Mouse (Mus musculus): ENCODE measurements around the gene Bicra. TPM values are rescaled to one million over a fixed set of nuclear protein-coding genes. Genes with fewer than 3 reads are reported as not detected.

Bicra gene
- polyA plus RNA-seq, 1 experiment from 2014 or later, result 5.0 TPM

DNA sequence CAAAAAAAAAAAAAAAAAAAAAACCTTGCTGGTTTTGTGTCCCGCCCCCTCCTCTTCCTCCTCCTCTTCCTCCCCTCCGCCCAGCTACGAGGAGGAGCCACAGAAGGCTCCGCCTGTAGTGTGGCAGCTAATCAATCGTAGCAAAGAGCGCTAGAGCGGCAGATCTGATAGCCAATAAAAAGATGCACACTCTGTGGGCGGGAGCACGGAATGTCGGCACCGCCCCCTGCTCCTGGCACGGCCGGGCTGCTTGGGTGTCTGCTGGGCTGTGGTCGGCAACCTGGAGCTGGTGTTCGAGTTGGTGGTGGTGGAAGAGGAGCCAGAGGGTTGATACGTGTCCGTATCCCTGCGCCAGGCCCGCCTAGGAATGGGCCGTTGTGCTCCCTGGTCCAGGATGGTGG lies 443 bp upstream of the Bicra start:
- H3K4me2 ChIP-seq (ENCODE audit: low read length), result peak overlapping the region; percentile 90
- H3K4me3 ChIP-seq (ENCODE audit: control insufficient read depth in 1 of 2, insufficient read depth in 1 of 2, low read depth in 1 of 2, low read length in 2 of 2), result peak overlapping the region; percentile 64 to 89
- ATAC-seq (ENCODE audit: insufficient number of reproducible peaks, insufficient read depth, low FRiP score, low read depth), result peak; percentile 83
- under 1% methylated on average over 20 of the region's 20 CpGs for WGBS
- peak overlapping the region; percentile 79 to 96 for H3K27ac ChIP-seq (replicated peaks in 1 of 2; ENCODE audit: control insufficient read depth in 1 of 2, insufficient read depth in 1 of 2, low read depth in 2 of 2, low read length in 2 of 2)
- 0 out of 2 replicates have a peak, but pooled peaks cover 3% of the 10 kb centered on the region for H3K36me3 ChIP-seq (ENCODE audit: control insufficient read depth, insufficient read depth, low read length)
- no peaks in the 10 kb centered on the region for H3K9me3 ChIP-seq (ENCODE audit: control insufficient read depth, low read length)
- H3K27me3 ChIP-seq (ENCODE audit: control insufficient read depth, insufficient read depth, low read length), result no peaks in the 10 kb centered on the region
- H3K4me1 ChIP-seq (ENCODE audit: control insufficient read depth in 2 of 2, insufficient read depth in 2 of 2, low read length in 2 of 2), result peaks cover 23 to 50% of the 10 kb centered on the region in 2 experiments
- peak overlapping the region; percentile 99 for H3K9ac ChIP-seq (ENCODE audit: low read length)

- peak overlapping the region; percentile 90 for H3K4me2 ChIP-seq (ENCODE audit: low read length)
- H3K4me1 ChIP-seq (ENCODE audit: control insufficient read depth in 2 of 2, insufficient read depth in 2 of 2, low read length in 2 of 2), result peaks cover 23 to 53% of the 10 kb centered on the region in 2 experiments
- WGBS, result under 1% methylated on average over 45 of the region's 46 CpGs
- peak; percentile 9; the same call in 1 of the 2 replicates for ATAC-seq (ENCODE audit: insufficient number of reproducible peaks, insufficient read depth, low FRiP score, low read depth)
- peak overlapping the region; percentile 92 to 96 for H3K27ac ChIP-seq (replicated peaks in 1 of 2; ENCODE audit: control insufficient read depth in 1 of 2, insufficient read depth in 1 of 2, low read depth in 2 of 2, low read length in 2 of 2)
- no peaks in the 10 kb centered on the region for H3K9me3 ChIP-seq (ENCODE audit: control insufficient read depth, low read length)
- H3K27me3 ChIP-seq (ENCODE audit: control insufficient read depth, insufficient read depth, low read length), result no peaks in the 10 kb centered on the region
- H3K9ac ChIP-seq (ENCODE audit: low read length), result peak overlapping the region; percentile 99
- H3K4me3 ChIP-seq (ENCODE audit: control insufficient read depth in 1 of 2, insufficient read depth in 1 of 2, low read depth in 1 of 2, low read length in 2 of 2), result peak overlapping the region; percentile 65 to 89
- H3K36me3 ChIP-seq (ENCODE audit: control insufficient read depth, insufficient read depth, low read length), result 0 out of 2 replicates have a peak, but pooled peaks cover 5% of the 10 kb centered on the region
Measured at GRCm38 (mm10) chr7:16046481-16047337, 1.0 kb downstream of the Bicra start.

- H3K4me1 ChIP-seq (ENCODE audit: control insufficient read depth in 2 of 2, insufficient read depth in 2 of 2, low read length in 2 of 2), result peaks cover 23 to 51% of the 10 kb centered on the region in 2 experiments
- WGBS, result 2% methylated on average over 7 of the region's 7 CpGs
- peak overlapping the region; percentile 92 to 96 for H3K27ac ChIP-seq (replicated peaks in 1 of 2; ENCODE audit: control insufficient read depth in 1 of 2, insufficient read depth in 1 of 2, low read depth in 2 of 2, low read length in 2 of 2)
- H3K9ac ChIP-seq (ENCODE audit: low read length), result peak overlapping the region; percentile 99
- H3K27me3 ChIP-seq (ENCODE audit: control insufficient read depth, insufficient read depth, low read length), result no peaks in the 10 kb centered on the region
- 0 out of 2 replicates have a peak, but pooled peaks cover 5% of the 10 kb centered on the region for H3K36me3 ChIP-seq (ENCODE audit: control insufficient read depth, insufficient read depth, low read length)
- ATAC-seq (ENCODE audit: insufficient number of reproducible peaks, insufficient read depth, low FRiP score, low read depth), result peak; percentile 26
- H3K4me3 ChIP-seq (ENCODE audit: control insufficient read depth in 1 of 2, insufficient read depth in 1 of 2, low read depth in 1 of 2, low read length in 2 of 2), result peak overlapping the region; percentile 65 to 89
- no peaks in the 10 kb centered on the region for H3K9me3 ChIP-seq (ENCODE audit: control insufficient read depth, low read length)
- H3K4me2 ChIP-seq (ENCODE audit: low read length), result peak overlapping the region; percentile 90
Measured at GRCm38 (mm10) chr7:16046101-16046480, 1.6 kb downstream of the Bicra start.

- Histone ChIP-seq H3K9me3 (ENCODE audit: control insufficient read depth, low read length) (no peaks in the 10 kb centered on the region), H3K4me3 (ENCODE audit: control insufficient read depth in 1 of 2, insufficient read depth in 1 of 2, low read depth in 1 of 2, low read length in 2 of 2) (peak overlapping the region in 1 of 2 experiments; percentile 89; a peak in 2 of 4 replicates), H3K27ac (replicated peaks in 1 of 2; ENCODE audit: control insufficient read depth in 1 of 2, insufficient read depth in 1 of 2, low read depth in 2 of 2, low read length in 2 of 2) (peak overlapping the region; percentile 92 to 96), H3K4me2 (ENCODE audit: low read length) (peak overlapping the region; percentile 90), H3K27me3 (ENCODE audit: control insufficient read depth, insufficient read depth, low read length) (no peaks in the 10 kb centered on the region), H3K36me3 (ENCODE audit: control insufficient read depth, insufficient read depth, low read length) (0 out of 2 replicates have a peak, but pooled peaks cover 5% of the 10 kb centered on the region), H3K9ac (ENCODE audit: low read length) (peak overlapping the region; percentile 99; the same call in 1 of the 2 replicates), H3K4me1 (ENCODE audit: control insufficient read depth in 2 of 2, insufficient read depth in 2 of 2, low read length in 2 of 2) (peaks cover 23 to 51% of the 10 kb centered on the region in 2 experiments)
- WGBS, result 40% methylated on average over 2 of the region's 2 CpGs
- ATAC-seq (ENCODE audit: insufficient number of reproducible peaks, insufficient read depth, low FRiP score, low read depth), result no peak
Measured at GRCm38 (mm10) chr7:16045538-16045937, 2.2 kb downstream of the Bicra start.

DNA sequence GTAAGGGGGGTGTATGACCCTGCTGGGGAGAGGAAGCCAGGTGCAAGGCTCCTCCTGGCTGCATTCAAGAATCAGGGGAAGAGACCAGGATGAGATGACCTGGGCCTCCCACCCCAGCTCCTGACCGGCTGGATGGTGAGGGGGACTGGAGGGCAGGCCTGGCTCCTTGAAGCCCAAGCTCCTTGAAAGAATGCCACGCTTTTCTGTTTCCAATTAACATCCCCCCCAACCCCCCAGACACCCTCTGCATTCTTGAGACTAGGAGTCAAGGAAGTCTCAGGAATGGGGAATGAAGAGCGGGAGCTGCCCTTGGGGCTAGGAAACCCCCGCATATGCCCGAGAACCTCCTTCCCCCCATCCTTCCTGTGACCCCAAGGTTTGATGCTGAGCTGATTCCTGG lies 3.2 kb downstream of the Bicra start:
- H3K9ac ChIP-seq (ENCODE audit: low read length), result no peak overlapping the region
- H3K4me3 ChIP-seq (ENCODE audit: control insufficient read depth in 1 of 2, insufficient read depth in 1 of 2, low read depth in 1 of 2, low read length in 2 of 2), result no peak overlapping the region
- WGBS, result 37% methylated on average over 5 of the region's 5 CpGs
- no peaks in the 10 kb centered on the region for H3K9me3 ChIP-seq (ENCODE audit: control insufficient read depth, low read length)
- ATAC-seq (ENCODE audit: insufficient number of reproducible peaks, insufficient read depth, low FRiP score, low read depth), result no peak
- peak overlapping the region in 1 of 2 experiments; percentile 39; a peak in 2 of 4 replicates for H3K27ac ChIP-seq (replicated peaks in 1 of 2; ENCODE audit: control insufficient read depth in 1 of 2, insufficient read depth in 1 of 2, low read depth in 2 of 2, low read length in 2 of 2)
- H3K27me3 ChIP-seq (ENCODE audit: control insufficient read depth, insufficient read depth, low read length), result no peaks in the 10 kb centered on the region
- H3K4me2 ChIP-seq (ENCODE audit: low read length), result 0 out of 2 replicates have a peak overlapping the region, but pooled peaks have one; percentile 35
- peaks cover 19 to 46% of the 10 kb centered on the region in 2 experiments for H3K4me1 ChIP-seq (ENCODE audit: control insufficient read depth in 2 of 2, insufficient read depth in 2 of 2, low read length in 2 of 2)
- 0 out of 2 replicates have a peak, but pooled peaks cover 5% of the 10 kb centered on the region for H3K36me3 ChIP-seq (ENCODE audit: control insufficient read depth, insufficient read depth, low read length)

DNA sequence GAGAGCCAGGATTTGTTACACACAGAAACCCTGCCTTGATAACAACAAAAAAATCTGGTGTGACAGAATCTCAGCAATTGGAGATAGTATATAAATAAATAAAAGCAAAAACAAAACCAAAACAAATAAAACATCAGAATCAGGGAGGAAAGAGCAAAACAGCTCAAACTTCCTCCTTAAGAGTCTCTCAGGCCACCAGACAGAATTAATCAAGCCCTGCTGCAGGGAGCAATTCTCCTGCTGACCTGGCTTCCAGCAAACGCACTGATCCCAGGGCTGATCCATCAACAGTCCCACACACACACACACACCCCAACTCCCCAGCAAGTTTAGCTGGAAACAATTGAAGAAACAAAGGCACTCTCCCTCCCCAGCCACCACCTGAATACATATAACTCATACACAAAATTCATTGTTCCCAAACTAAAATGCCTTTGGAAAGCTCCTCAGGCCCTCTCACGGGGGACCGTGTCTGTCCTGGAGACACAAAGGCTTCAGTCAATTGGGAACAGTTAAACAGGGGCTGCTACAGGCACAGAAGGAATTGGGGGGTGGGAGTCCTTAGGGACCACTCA lies 3.8 kb downstream of the Bicra start:
- H3K36me3 ChIP-seq (ENCODE audit: control insufficient read depth, insufficient read depth, low read length), result 0 out of 2 replicates have a peak, but pooled peaks cover 5% of the 10 kb centered on the region
- peak overlapping the region in 1 of 2 experiments; percentile 39; a peak in 2 of 4 replicates for H3K27ac ChIP-seq (replicated peaks in 1 of 2; ENCODE audit: control insufficient read depth in 1 of 2, insufficient read depth in 1 of 2, low read depth in 2 of 2, low read length in 2 of 2)
- ATAC-seq (ENCODE audit: insufficient number of reproducible peaks, insufficient read depth, low FRiP score, low read depth), result no peak
- H3K9me3 ChIP-seq (ENCODE audit: control insufficient read depth, low read length), result no peaks in the 10 kb centered on the region
- no peaks in the 10 kb centered on the region for H3K27me3 ChIP-seq (ENCODE audit: control insufficient read depth, insufficient read depth, low read length)
- H3K4me3 ChIP-seq (ENCODE audit: control insufficient read depth in 1 of 2, insufficient read depth in 1 of 2, low read depth in 1 of 2, low read length in 2 of 2), result no peak overlapping the region
- H3K9ac ChIP-seq (ENCODE audit: low read length), result no peak overlapping the region
- 52% methylated on average over 3 of the region's 3 CpGs for WGBS
- peaks cover 16 to 40% of the 10 kb centered on the region in 2 experiments for H3K4me1 ChIP-seq (ENCODE audit: control insufficient read depth in 2 of 2, insufficient read depth in 2 of 2, low read length in 2 of 2)
- H3K4me2 ChIP-seq (ENCODE audit: low read length), result peak overlapping the region; percentile 35
